Mouse (Mus musculus) neural tube, embryonic 15.5 days (tissue): Measurements from ENCODE around the gene Nmur1. TPM values are rescaled to one million over a fixed set of nuclear protein-coding genes. Genes with fewer than 3 reads are reported as not detected.
"Not testable (repeated sequence)": the region's sequence is repeated elsewhere in the genome, so short reads cannot be mapped to it uniquely, and the experiment has no call there.

Experiments
- ATAC-seq: fragments of 200-750 bp; cut with Nextera tagmentation; 2 replicates; pipeline ENCODE4 v1.8.0; 2017; ENCODE audit warnings: mild to moderate bottlenecking, moderate TSS enrichment, moderate library complexity; ENCODE audit not compliant: low FRiP score
- H3K27ac ChIP-seq: fragments of 300-500 bp; sonication (generic); replicated peaks from 2 replicates; pipeline ENCODE4 v1.5.1; 2015; ENCODE audit warnings: mild to moderate bottlenecking, inconsistent platforms
- H3K27me3 ChIP-seq: fragments of 300-500 bp; sonication (generic); replicated peaks from 2 replicates; pipeline ENCODE4 v1.6.1; 2015; ENCODE audit warnings: inconsistent platforms
- H3K36me3 ChIP-seq: fragments of 300-500 bp; sonication (generic); 2 replicates; pipeline ENCODE4 v1.6.1; 2015; ENCODE audit warnings: inconsistent platforms
- H3K4me1 ChIP-seq: fragments of 300-500 bp; sonication (generic); 2 replicates; pipeline ENCODE4 v1.6.1; 2015; ENCODE audit warnings: inconsistent platforms
- H3K4me2 ChIP-seq: fragments of 300-500 bp; sonication (generic); 2 replicates; pipeline ENCODE4 v1.6.1; 2015; ENCODE audit warnings: inconsistent platforms, mild to moderate bottlenecking, moderate library complexity
- H3K4me3 ChIP-seq: fragments of 300-500 bp; sonication (generic); replicated peaks from 2 replicates; pipeline ENCODE4 v1.5.1; 2015; ENCODE audit warnings: mild to moderate bottlenecking, inconsistent platforms
- H3K9ac ChIP-seq: fragments of 300-500 bp; sonication (generic); replicated peaks from 2 replicates; pipeline ENCODE4 v1.6.1; 2015; ENCODE audit warnings: mild to moderate bottlenecking, inconsistent platforms
- H3K9me3 ChIP-seq: fragments of 300-500 bp; sonication (generic); replicated peaks from 2 replicates; pipeline ENCODE4 v1.6.1; 2016; ENCODE audit warnings: inconsistent platforms
- WGBS: fragments of 180-500 bp; shearing (Covaris S2); methylation state at CpG from one replicate; pipeline ENCODE4 v1.1.7; 2015; ENCODE audit warnings: mixed read lengths; 5-methylcytosine and 5-hydroxymethylcytosine counted together
- microRNA-seq: library from miRNA; unstranded; fragments of <30 nt; microRNA quantifications from one replicate; pipeline ENCODE4, GENCODE M21; 2017
- polyA plus RNA-seq: library from polyadenylated mRNA; unstranded; fragments of >200 nt; fragmentation: Nextera tagmentation; extraction: Ambion mirVana; gene quantifications from 2 replicates; pipeline ENCODE4 v1.2.1, GENCODE M21; 2015

Nmur1 gene
- polyA plus RNA-seq, 1 experiment from 2014 or later = 0.13 TPM

DNA sequence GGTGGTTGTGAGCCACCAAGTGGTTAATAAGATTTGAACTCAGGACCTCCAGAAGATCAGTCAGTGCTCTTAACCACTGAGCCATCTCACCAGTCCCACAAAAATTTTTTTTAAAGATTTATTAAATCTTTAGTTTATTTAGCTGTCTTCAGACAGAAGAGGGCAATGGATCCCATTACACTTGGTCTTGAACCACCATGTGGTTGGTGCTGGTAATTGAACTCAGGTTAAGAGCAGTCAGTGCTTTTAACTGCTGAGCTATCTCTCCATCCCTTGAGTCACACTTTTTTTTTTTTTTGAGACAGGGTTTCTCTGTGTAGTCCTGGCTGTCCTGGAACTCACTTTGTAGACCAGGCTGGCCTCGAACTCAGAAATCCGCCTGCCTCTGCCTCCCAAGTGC lies 84.9 kb downstream of the Nmur1 start:
- not testable (repeated sequence) for H3K27ac ChIP-seq, ATAC-seq, H3K36me3 ChIP-seq, H3K9ac ChIP-seq, H3K4me3 ChIP-seq, H3K9me3 ChIP-seq, H3K27me3 ChIP-seq, H3K4me1 ChIP-seq, H3K4me2 ChIP-seq
- 100% methylated on average over 2 of the region's 2 CpGs for WGBS

GRCm38 (mm10) chr1:86339156-86339812 lies 86.7 kb downstream of the Nmur1 start:
- H3K4me2 ChIP-seq = no peak overlapping the region
- no peaks in the 10 kb centered on the region for H3K9me3 ChIP-seq
- ATAC-seq = peak; percentile 87; the same call in 1 of the 2 replicates
- no peaks in the 10 kb centered on the region for H3K36me3 ChIP-seq
- H3K27me3 ChIP-seq = no peaks in the 10 kb centered on the region
- no peaks in the 10 kb centered on the region for H3K4me1 ChIP-seq
- H3K27ac ChIP-seq = no peak overlapping the region
- no peak overlapping the region for H3K4me3 ChIP-seq
- 27% methylated on average over 4 of the region's 4 CpGs for WGBS
- H3K9ac ChIP-seq = no peak overlapping the region

DNA sequence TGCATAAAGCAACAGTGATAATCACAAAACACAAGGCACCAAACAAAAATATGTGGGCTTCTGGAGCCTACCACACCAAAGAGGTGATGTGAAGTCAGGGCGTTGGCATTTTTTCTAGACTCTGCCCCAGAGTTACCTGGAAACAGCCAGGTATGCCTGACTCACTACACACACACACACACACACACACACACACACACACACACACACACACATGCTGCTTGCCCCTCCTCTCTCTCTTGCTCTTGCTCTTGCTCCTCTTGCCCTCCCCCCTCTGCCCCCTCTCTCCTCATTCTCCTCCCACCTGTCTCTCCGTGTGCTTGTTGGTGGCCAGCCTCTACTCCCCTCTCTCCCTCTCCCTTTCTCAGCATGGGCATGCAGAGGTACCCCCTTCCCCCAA lies 89.7 kb downstream of the Nmur1 start:
- no peak overlapping the region for H3K4me3 ChIP-seq
- H3K4me2 ChIP-seq = no peak overlapping the region
- WGBS = 70% methylated on average over 2 of the region's 2 CpGs
- H3K27ac ChIP-seq = no peak overlapping the region
- no peaks in the 10 kb centered on the region for H3K36me3 ChIP-seq
- no peak for ATAC-seq
- no peaks in the 10 kb centered on the region for H3K4me1 ChIP-seq
- no peaks in the 10 kb centered on the region for H3K27me3 ChIP-seq
- H3K9ac ChIP-seq = no peak overlapping the region
- H3K9me3 ChIP-seq = no peaks in the 10 kb centered on the region

Small RNAs within 50 kb of the gene (microRNA-seq; reads per million reads assigned to microRNA genes)
- 24.8 reads per million, percentile 33 among the genes with 10 or more reads in this experiment for gene mmu-mir-3535

Other genes starting within 250 kb of the Nmur1 start
- 7.3 TPM in 2 replicates for gene B3gnt7, start 123.4 kb downstream of the Nmur1 start, polyA plus RNA-seq
- gene Ncl, start 66.8 kb downstream of the Nmur1 start, polyA plus RNA-seq = 189 and 296 TPM in 2 replicates
- gene Tex44, start 101 bp upstream of the Nmur1 start, polyA plus RNA-seq = not detected in 2 replicates
- 1,254 and 1,565 TPM in 2 replicates for gene Ptma, start 100.5 kb upstream of the Nmur1 start, polyA plus RNA-seq
- gene Pde6d, start 156.4 kb upstream of the Nmur1 start, polyA plus RNA-seq = 103 and 128 TPM in 2 replicates
- gene Cops7b, start 156.7 kb upstream of the Nmur1 start, polyA plus RNA-seq = 53.7 and 59.4 TPM in 2 replicates
- 15.4 and 28.0 TPM in 2 replicates for gene Nppc, start 244.3 kb upstream of the Nmur1 start, polyA plus RNA-seq